Mouse (Mus musculus) kidney, adult 18-20 months (tissue): ENCODE results near the gene Btbd35f21.
"Not testable (repeated sequence)": the region's sequence is repeated elsewhere in the genome, so short reads cannot be mapped to it uniquely, and the experiment has no call there.

Experiments used
- DNase-seq: peaks from one replicate; pipeline ENCODE4 v3.0.0; 2021

The Btbd35f21 gene

GRCm38 (mm10) chrX:32725809-32726208 is at the start of gene Btbd35f21:
Gene Btbd35f21 (plus strand): TSS chrX:32726109.
- DNase-seq, result not testable (repeated sequence)
